Mouse (Mus musculus): ENCODE measurements around the gene Prl7c1.
"Not testable (repeated sequence)": the region's sequence is repeated elsewhere in the genome, so short reads cannot be mapped to it uniquely, and the experiment has no call there.

The Prl7c1 gene

DNA sequence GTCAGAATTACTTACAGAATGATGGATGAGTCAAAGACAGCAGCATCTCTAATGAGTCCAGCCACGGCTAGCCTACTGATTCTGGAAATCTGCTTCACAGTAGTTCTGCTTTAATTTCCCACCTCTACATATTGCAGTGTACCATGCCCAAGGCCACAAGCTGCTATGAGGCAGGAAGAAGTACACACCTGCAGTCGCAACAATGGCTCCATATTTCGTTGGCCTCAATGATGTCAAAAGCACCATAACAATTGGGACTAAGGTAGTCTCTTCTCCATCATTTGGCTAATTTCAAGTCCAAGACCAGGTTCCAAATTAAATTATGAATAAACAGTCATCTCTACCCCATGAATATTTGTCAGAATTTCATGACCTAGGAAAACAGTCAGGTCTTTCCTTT lies at the start of gene Prl7c1:
Gene Prl7c1 (minus strand): TSS at position 101 of the 400 bp plus-strand sequence.
- DNase-seq (ENCODE audit: low spot score in 2 of 2) = not testable (repeated sequence)

DNA sequence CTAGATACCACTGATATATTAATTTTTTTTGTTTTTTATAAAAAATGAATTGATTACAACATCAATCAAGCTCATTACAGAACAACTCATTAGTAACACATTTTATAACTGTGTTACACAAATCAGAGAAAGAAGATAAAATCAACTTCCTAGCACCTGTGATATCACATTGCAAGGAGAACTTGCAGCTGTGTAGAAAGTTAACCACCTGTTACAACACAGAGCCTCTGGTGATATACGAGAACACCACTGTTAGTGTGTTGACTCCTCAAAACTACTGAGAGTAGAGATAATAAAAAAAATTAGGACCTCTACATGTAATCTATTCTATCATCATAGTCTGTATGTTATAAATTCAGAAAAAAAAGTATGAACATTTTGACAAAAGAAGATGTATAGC lies 22.2 kb upstream of the Prl7c1 start:
- DNase-seq (ENCODE audit: low spot score in 2 of 2) = no peak

DNA sequence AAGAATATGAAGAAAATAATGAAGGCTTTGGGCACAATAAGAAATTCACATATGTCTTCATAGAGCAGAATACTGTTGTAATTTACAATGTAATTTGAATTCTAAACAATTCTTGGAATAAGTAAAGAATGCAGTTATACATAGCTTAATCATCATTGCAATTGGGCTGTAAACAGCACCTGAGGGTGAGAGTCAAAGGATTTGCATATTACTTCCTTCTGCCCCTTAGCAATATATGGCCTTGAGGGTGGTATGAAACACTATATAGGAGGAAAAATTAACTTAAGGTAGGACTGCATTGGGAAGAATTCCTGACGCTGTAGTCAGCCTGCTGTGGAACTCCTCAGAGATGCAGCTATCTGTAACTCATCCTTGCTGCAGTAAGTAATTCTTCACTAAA lies 20.8 kb upstream of the Prl7c1 start, which contains the start of gene Prl2a1:
Gene Prl2a1 (plus strand): TSS at position 301 of the 400 bp plus-strand sequence.
- DNase-seq (ENCODE audit: low spot score in 2 of 2) = no peak

DNA sequence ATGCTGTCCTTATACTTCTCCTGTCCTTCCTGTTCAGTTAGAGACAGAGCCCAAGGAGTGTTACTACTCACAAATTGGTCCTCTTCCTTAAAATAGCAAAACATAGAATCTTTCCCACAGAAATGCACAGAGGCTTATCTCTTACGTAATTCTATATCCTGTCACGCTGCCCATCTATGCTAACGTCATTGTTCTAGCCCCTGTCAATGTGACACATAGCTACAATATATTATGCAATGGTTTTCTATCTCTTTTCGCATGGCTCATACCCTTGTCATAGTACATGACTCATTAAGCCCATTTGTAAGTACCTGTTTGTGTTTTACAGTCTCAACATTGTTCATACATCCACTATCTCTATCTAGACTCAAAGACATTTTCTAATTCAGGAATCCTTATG lies 18.7 kb upstream of the Prl7c1 start:
- DNase-seq (ENCODE audit: low spot score in 2 of 2) = no peak

DNA sequence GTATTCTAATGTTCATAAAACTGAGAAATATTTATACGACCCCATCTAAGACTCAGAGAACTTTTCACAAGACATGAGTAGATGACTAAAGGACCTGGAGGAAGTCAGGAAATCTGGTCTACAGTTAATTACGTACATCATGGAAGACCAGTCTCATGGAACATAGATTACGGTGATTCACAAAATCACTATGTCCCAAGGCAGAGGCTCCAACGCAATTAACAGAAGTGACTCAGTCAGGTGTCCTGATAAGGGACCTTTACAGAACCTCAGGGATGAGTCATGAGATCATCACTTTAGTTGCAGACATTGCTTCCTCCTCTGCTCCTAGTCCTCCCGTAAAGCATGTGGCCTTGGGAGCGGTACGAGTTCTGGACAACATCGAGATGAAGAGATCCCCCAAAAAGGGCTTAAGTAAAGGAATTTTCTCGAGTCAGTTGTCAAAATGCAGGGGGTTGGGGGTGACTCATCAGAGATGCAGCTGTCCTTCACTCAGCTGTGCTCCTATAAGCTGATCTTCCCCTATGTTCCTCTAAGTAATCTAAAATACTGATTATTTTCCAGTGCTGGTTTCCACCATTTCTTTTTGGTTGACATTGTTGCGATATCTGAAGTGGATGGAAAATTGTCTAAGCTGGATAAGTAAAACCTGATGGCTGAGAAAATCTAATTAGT lies 46.0 kb downstream of the Prl7c1 start:
- DNase-seq (ENCODE audit: low spot score in 2 of 2) = no peak

DNA sequence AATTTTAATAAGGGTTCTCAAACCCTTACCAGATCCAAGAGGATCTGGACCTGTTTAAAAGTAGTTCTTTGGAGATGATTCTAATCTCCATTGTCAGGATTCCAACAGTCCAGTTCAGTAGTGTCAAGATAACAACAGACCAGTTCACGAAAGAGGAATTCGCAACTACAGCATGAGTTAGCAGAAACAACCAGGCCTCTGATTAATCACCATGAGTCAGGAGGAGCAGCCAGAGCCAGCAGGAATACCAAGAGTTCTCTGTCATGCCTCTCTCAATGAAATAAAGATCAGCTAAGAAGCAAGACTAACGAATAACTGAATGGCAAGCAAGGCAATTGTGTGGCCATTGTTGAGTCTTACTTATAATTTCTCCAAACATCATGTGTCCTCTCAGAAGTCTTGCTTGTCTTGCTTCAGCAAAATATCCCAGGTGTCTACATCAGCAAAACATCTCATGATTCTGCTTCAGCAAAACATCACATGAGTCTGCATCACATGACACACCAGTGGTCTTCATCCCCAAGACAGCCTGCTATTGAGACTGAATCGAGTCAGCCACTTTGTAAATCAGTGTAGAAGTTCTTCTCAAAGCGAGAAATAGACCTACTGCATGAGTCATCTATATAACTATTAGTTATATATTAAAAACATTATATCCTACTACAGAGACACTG lies 50.2 kb downstream of the Prl7c1 start:
- DNase-seq (ENCODE audit: low spot score in 2 of 2) = not testable (repeated sequence)

DNA sequence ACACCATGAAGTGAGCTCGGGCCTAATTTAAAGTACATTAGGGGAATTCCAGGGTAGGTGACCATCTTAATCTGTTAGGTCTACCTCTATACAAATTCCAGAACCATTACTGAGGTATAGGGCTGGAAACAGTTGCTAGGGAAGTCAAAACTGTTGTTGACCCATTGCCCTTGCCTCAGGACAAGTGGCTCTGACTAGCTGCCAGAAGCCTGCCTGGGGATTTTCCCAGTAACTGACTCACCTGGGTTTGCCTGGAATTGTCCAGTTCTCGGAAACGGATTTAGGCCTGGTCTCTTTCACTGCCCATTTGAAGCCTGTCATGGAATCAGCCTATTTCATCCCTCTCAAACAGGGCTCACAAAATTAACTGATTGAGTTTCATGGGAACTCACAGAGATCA lies 55.5 kb downstream of the Prl7c1 start:
- not testable (repeated sequence) for DNase-seq (ENCODE audit: low spot score in 2 of 2)

Measured in spleen, postnatal 14 days (tissue).